Mouse (Mus musculus) thymus, adult 2 months (tissue): ENCODE measurements around the gene Deaf1. TPM values are rescaled to one million over a fixed set of nuclear protein-coding genes. Genes with fewer than 3 reads are reported as not detected.

ENCODE experiments used
- DNase-seq: peaks from one replicate; pipeline ENCODE4 v3.0.0; 2021
- H3K27ac ChIP-seq: fragments of 200-500 bp; 2 replicates; pipeline ENCODE4 v1.5.1; 2012; ENCODE audit warnings: low read length, control low read depth; ENCODE audit not compliant: control insufficient read depth, insufficient read depth
- H3K27me3 ChIP-seq: fragments of 200-500 bp; 2 replicates; pipeline ENCODE4 v1.6.1; 2012; ENCODE audit warnings: mild to moderate bottlenecking, low read length, moderate library complexity, mixed read lengths; ENCODE audit not compliant: control insufficient read depth, insufficient read depth
- H3K36me3 ChIP-seq: fragments of 200-500 bp; 2 replicates; pipeline ENCODE4 v1.6.1; 2012; ENCODE audit warnings: mild to moderate bottlenecking, low read length, moderate library complexity; ENCODE audit not compliant: control insufficient read depth, insufficient read depth
- H3K4me1 ChIP-seq: fragments of 200-500 bp; replicated peaks from 2 replicates; pipeline ENCODE4 v1.6.1; 2012; ENCODE audit warnings: low read length; ENCODE audit not compliant: control insufficient read depth, insufficient read depth
- H3K4me3 ChIP-seq: fragments of 200-500 bp; 2 replicates; pipeline ENCODE4 v1.5.1; 2012; ENCODE audit warnings: mild to moderate bottlenecking, low read length, control low read depth, moderate library complexity; ENCODE audit not compliant: control insufficient read depth, insufficient read depth
- CTCF ChIP-seq: fragments of 200-500 bp; IDR thresholded peaks from 2 replicates; pipeline ENCODE4 v1.5.1; 2012; ENCODE audit warnings: mild to moderate bottlenecking, control low read depth, low read length, moderate library complexity, borderline replicate concordance; ENCODE audit not compliant: control insufficient read depth, poor library complexity, insufficient read depth; ENCODE audit errors: extremely low read depth
- POLR2A ChIP-seq: fragments of 200-500 bp; IDR thresholded peaks from 2 replicates; pipeline ENCODE4 v1.6.1; 2012; ENCODE audit warnings: mild to moderate bottlenecking, low read length, control low read depth, moderate library complexity; ENCODE audit not compliant: control insufficient read depth, poor library complexity, insufficient read depth; ENCODE audit errors: extremely low read depth
- WGBS: fragments of 180-500 bp; shearing (Covaris S2); methylation state at CpG from one replicate; pipeline ENCODE4 v1.1.7; 2018; 5-methylcytosine and 5-hydroxymethylcytosine counted together
- polyA plus RNA-seq: library from polyadenylated mRNA; depleted of rRNA; stranded (reverse); fragments of >200 nt; gene quantifications from 2 replicates; pipeline ENCODE4 v1.2.3, GENCODE M21; 2012

Gene Deaf1
- polyA plus RNA-seq, 1 experiment, result 34.9 TPM

GRCm38 (mm10) chr7:141365049-141365445 is 37.6 kb upstream of the Deaf1 start:
- Histone ChIP-seq H3K36me3 (no peaks in the 10 kb centered on the region), H3K4me3 (no peak overlapping the region), H3K27ac (no peak overlapping the region), H3K4me1 (peaks cover 11% of the 10 kb centered on the region), H3K27me3 (no peaks in the 10 kb centered on the region)
- DNase-seq, result no peak
- TF ChIP-seq POLR2A, result no peak
- TF ChIP-seq CTCF, result no peak
- WGBS, result 87% methylated on average over 3 of the region's 3 CpGs

- Histone ChIP-seq H3K36me3 (no peaks in the 10 kb centered on the region), H3K4me1 (peaks cover 11% of the 10 kb centered on the region), H3K27me3 (no peaks in the 10 kb centered on the region), H3K27ac (no peak overlapping the region), H3K4me3 (no peak overlapping the region)
- DNase-seq, result no peak
- TF ChIP-seq POLR2A, result no peak
- WGBS, result 74% methylated on average over 5 of the region's 5 CpGs
These were observed 37.0 kb upstream of the Deaf1 start for GRCm38 (mm10) chr7:141364349-141365048.

- no peaks in the 10 kb centered on the region for H3K36me3 ChIP-seq
- DNase-seq, result no peak
- H3K27ac ChIP-seq, result no peak overlapping the region
- no peaks in the 10 kb centered on the region for H3K27me3 ChIP-seq
- no peak overlapping the region for H3K4me3 ChIP-seq
- peaks cover 10% of the 10 kb centered on the region for H3K4me1 ChIP-seq
- whole genome bisulfite sequencing, result 82% methylated on average over 2 of the region's 2 CpGs
- TF ChIP-seq CTCF (no peak), POLR2A (no peak)
These were observed 36.2 kb upstream of the Deaf1 start for GRCm38 (mm10) chr7:141363752-141364125.

- TF ChIP-seq CTCF (no peak), POLR2A (no peak)
- no peaks in the 10 kb centered on the region for H3K27me3 ChIP-seq
- 61% methylated on average over 4 of the region's 4 CpGs for WGBS
- no peaks in the 10 kb centered on the region for H3K36me3 ChIP-seq
- no peak overlapping the region for H3K4me3 ChIP-seq
- H3K27ac ChIP-seq, result no peak overlapping the region
- peak; percentile 72 for DNase-seq
- H3K4me1 ChIP-seq, result peaks cover 9% of the 10 kb centered on the region
These were observed 35.7 kb upstream of the Deaf1 start for GRCm38 (mm10) chr7:141363106-141363751.

- peak; percentile 24 for DNase-seq
- H3K4me1 ChIP-seq, result peaks cover 12% of the 10 kb centered on the region
- no peak overlapping the region for H3K27ac ChIP-seq
- 12% methylated on average over 24 of the region's 24 CpGs for WGBS
- no peak for TF ChIP-seq CTCF
- TF ChIP-seq POLR2A, result no peak
- no peaks in the 10 kb centered on the region for H3K27me3 ChIP-seq
- H3K36me3 ChIP-seq, result no peaks in the 10 kb centered on the region
- no peak overlapping the region for H3K4me3 ChIP-seq
These were observed 34.0 kb upstream of the Deaf1 start for GRCm38 (mm10) chr7:141361510-141361909.

- Histone ChIP-seq H3K36me3 (no peaks in the 10 kb centered on the region), H3K27me3 (no peaks in the 10 kb centered on the region; the same call in 1 of the 2 replicates)
- TF ChIP-seq POLR2A (no peak), CTCF (no peak)
These were observed 29.5 kb upstream of the Deaf1 start for GRCm38 (mm10) chr7:141356971-141357370.

More at GRCm38 (mm10) chr7:141356971-141357370, 29.5 kb upstream of the Deaf1 start:
- H3K4me3 ChIP-seq, result no peak overlapping the region
- no peak for DNase-seq
- H3K4me1 ChIP-seq, result peaks cover 12% of the 10 kb centered on the region
- H3K27ac ChIP-seq, result no peak overlapping the region
- 46% methylated on average over 14 of the region's 14 CpGs for WGBS
